Mouse (Mus musculus) embryonic facial prominence, embryonic 11.5 days (tissue): ENCODE measurements at regions not wholly inside any gene's neighbourhood (a gene's known extent, or its start where the extent isn't known, plus 50 kb on each side); places are given as distances from the start of the nearest gene placed in this dataset.

Source experiments
- ATAC-seq: fragments of 200-750 bp; cut with Nextera tagmentation; replicated peaks from 2 replicates; pipeline ENCODE4 v1.8.0; 2017; ENCODE audit warnings: low read depth; ENCODE audit not compliant: insufficient number of reproducible peaks, low FRiP score, low TSS enrichment
- DNase-seq: peaks from one replicate; pipeline ENCODE4 v3.0.0-alpha.2; 2015; ENCODE audit warnings: low spot score
- H3K27ac ChIP-seq: fragments of 300-500 bp; sonication (generic); replicated peaks from 2 replicates; pipeline ENCODE4 v1.5.1; 2014; ENCODE audit warnings: mild to moderate bottlenecking, low read depth, low read length, control low read depth
- H3K27me3 ChIP-seq: fragments of 300-500 bp; sonication (generic); 2 replicates; pipeline ENCODE4 v1.6.1; 2014; ENCODE audit warnings: mild to moderate bottlenecking, low read length, moderate library complexity, mixed read lengths; ENCODE audit not compliant: control insufficient read depth, insufficient read depth
- H3K36me3 ChIP-seq: fragments of 300-500 bp; sonication (generic); replicated peaks from 2 replicates; pipeline ENCODE4 v1.6.1; 2014; ENCODE audit warnings: low read depth, mild to moderate bottlenecking, low read length, moderate library complexity, mixed read lengths; ENCODE audit not compliant: control insufficient read depth, insufficient read depth
- H3K4me1 ChIP-seq: fragments of 300-500 bp; sonication (generic); 2 replicates; pipeline ENCODE4 v1.6.1; 2014; ENCODE audit warnings: low read length, mixed read lengths; ENCODE audit not compliant: control insufficient read depth, insufficient read depth
- H3K4me2 ChIP-seq: fragments of 300-500 bp; sonication (generic); 2 replicates; pipeline ENCODE4 v1.6.1; 2014; ENCODE audit warnings: low read depth, mild to moderate bottlenecking, control low read depth, low read length, moderate library complexity
- H3K4me3 ChIP-seq: fragments of 300-500 bp; sonication (generic); 2 replicates; pipeline ENCODE4 v1.5.1; 2014; ENCODE audit warnings: low read depth, low read length, control low read depth
- H3K9ac ChIP-seq: fragments of 300-500 bp; sonication (generic); replicated peaks from 2 replicates; pipeline ENCODE4 v1.6.1; 2014; ENCODE audit warnings: mild to moderate bottlenecking, control low read depth, low read length
- H3K9me3 ChIP-seq: fragments of 300-500 bp; sonication (generic); replicated peaks from 2 replicates; pipeline ENCODE4 v1.6.1; 2016; ENCODE audit warnings: mild to moderate bottlenecking, low read length, inconsistent platforms, mixed read lengths; ENCODE audit not compliant: control insufficient read depth
- WGBS: fragments of 180-500 bp; shearing (Covaris S2); extraction: QIAGEN DNeasy Blood & Tissue Kit; methylation state at CpG from one replicate; pipeline ENCODE4 v1.1.7; 2014; 5-methylcytosine and 5-hydroxymethylcytosine counted together

GRCm38 (mm10) chr3:82656159-82656874, 108.4 kb upstream of the Npy2r start:
- Histone ChIP-seq H3K9ac (no peak overlapping the region), H3K4me1 (no peaks in the 10 kb centered on the region), H3K9me3 (no peaks in the 10 kb centered on the region), H3K36me3 (no peaks in the 10 kb centered on the region), H3K27me3 (no peaks in the 10 kb centered on the region), H3K27ac (no peak overlapping the region), H3K4me3 (no peak overlapping the region), H3K4me2 (no peak overlapping the region)
- ATAC-seq (no peak), DNase-seq (no peak)
- 86% methylated on average over 8 of the region's 8 CpGs for WGBS

DNA sequence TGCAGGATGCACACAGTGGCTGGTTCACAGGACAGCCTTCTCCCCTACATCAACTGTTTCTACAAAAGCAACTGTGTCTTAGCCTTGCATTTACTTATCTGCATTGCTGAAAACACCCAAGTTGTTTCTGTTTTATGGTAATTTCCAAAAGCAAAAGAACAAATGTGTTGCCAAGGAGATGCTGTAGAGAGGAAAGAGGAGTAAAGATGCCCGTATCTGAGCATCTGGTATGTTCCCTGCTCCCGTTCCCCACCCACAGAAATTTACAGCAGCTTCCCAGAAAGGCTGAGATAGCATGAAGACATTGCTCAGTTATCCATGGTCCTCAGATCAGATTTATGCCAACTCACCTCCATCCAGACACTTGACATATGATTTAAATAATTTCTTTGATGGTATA, 104.5 kb upstream of the Npy2r start:
- DNase-seq (no peak), ATAC-seq (no peak)
- Histone ChIP-seq H3K9me3 (no peaks in the 10 kb centered on the region), H3K9ac (no peak overlapping the region), H3K27me3 (no peaks in the 10 kb centered on the region), H3K36me3 (no peaks in the 10 kb centered on the region), H3K4me2 (no peak overlapping the region), H3K4me1 (no peaks in the 10 kb centered on the region), H3K4me3 (no peak overlapping the region), H3K27ac (no peak overlapping the region)
- 80% methylated on average over 2 of the region's 2 CpGs for WGBS

- no peaks in the 10 kb centered on the region for H3K27me3 ChIP-seq
- no peaks in the 10 kb centered on the region for H3K4me1 ChIP-seq
- H3K36me3 ChIP-seq = no peaks in the 10 kb centered on the region
- DNase-seq = no peak
- H3K9me3 ChIP-seq = no peaks in the 10 kb centered on the region
- WGBS = 89% methylated on average over 2 of the region's 2 CpGs
- no peak for ATAC-seq
- H3K27ac ChIP-seq = no peak overlapping the region
- H3K9ac ChIP-seq = no peak overlapping the region
- H3K4me3 ChIP-seq = no peak overlapping the region
- H3K4me2 ChIP-seq = no peak overlapping the region
Measured at GRCm38 (mm10) chr3:82640052-82640451, 92.2 kb upstream of the Npy2r start.

DNA sequence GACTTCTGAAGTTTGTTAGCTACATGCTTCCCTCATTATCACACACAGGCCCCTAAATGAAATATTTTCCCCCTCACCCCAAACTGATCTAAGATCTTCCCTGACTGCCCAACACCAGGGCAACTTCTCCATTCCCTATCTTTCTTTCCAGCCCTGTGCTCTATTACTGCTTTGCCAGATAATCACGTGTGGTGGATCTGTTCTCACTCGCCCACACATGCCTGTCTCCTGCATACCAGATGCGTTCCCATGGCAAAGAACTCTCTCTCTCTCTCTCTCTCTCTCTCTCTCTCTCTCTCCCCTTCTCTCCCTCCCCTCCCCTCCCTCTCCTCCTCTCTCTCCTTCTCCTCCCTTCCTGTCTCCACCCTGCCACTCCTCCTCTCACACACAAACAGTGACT, 88.8 kb upstream of the Npy2r start:
- DNase-seq (peak; percentile 36), ATAC-seq (no peak)
- WGBS = 40% methylated on average over 3 of the region's 3 CpGs
- Histone ChIP-seq H3K4me3 (no peak overlapping the region), H3K36me3 (no peaks in the 10 kb centered on the region), H3K9ac (no peak overlapping the region), H3K27ac (no peak overlapping the region), H3K4me2 (no peak overlapping the region), H3K4me1 (no peaks in the 10 kb centered on the region), H3K27me3 (no peaks in the 10 kb centered on the region), H3K9me3 (no peaks in the 10 kb centered on the region)

GRCm38 (mm10) chr3:82620418-82621003, 72.6 kb upstream of the Npy2r start:
- no peaks in the 10 kb centered on the region for H3K4me1 ChIP-seq
- H3K9me3 ChIP-seq = no peaks in the 10 kb centered on the region
- no peaks in the 10 kb centered on the region for H3K36me3 ChIP-seq
- no peak overlapping the region for H3K4me2 ChIP-seq
- 42% methylated on average over 3 of the region's 3 CpGs for WGBS
- ATAC-seq (no peak), DNase-seq (peak; percentile 33)
- H3K4me3 ChIP-seq = no peak overlapping the region
- H3K27me3 ChIP-seq = no peaks in the 10 kb centered on the region
- H3K9ac ChIP-seq = no peak overlapping the region
- no peak overlapping the region for H3K27ac ChIP-seq

DNA sequence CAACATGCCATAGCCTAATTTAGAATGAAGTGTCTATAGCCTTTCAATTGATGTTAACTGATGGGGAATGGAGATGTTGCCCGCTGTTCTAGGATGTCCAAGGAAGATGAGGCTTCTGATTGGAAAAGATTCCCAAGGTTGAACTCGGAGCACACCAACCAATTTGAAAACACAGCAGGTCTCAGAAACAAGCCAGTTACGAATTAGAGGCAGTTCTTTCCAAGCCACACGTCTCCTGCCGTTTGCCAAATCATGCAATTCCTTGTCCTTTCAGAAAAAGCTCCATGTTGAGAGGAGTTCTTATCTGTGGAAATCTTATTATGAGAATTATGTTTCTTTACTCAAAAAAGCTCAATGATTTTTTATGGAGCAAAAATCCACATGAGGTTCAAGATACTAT, 71.5 kb upstream of the Npy2r start:
- Histone ChIP-seq H3K9ac (no peak overlapping the region), H3K4me3 (no peak overlapping the region), H3K36me3 (no peaks in the 10 kb centered on the region), H3K27me3 (no peaks in the 10 kb centered on the region), H3K4me2 (no peak overlapping the region), H3K9me3 (no peaks in the 10 kb centered on the region), H3K4me1 (no peaks in the 10 kb centered on the region), H3K27ac (no peak overlapping the region)
- ATAC-seq = no peak
- 88% methylated on average over 5 of the region's 5 CpGs for WGBS
- DNase-seq = no peak

DNA sequence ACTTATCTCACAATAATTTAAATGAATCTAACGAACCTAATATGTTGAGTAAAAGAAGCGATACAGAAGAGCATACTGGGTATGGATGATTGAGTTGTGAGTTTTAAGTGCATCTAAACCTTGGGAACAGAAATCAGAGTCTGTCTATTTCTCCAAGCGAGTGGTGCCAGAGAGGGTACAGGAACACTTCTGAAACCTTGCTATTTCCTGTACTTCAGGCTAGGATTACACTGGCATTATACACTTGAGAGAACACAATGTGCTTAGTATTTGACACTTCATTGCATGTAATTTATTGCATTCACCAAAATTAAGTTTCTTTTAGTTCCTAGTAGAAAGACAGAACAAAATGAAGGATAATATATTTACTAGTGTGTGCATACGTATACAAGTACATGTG, 54.0 kb upstream of the Npy2r start:
- Histone ChIP-seq H3K36me3 (no peaks in the 10 kb centered on the region), H3K9me3 (no peaks in the 10 kb centered on the region), H3K4me1 (no peaks in the 10 kb centered on the region), H3K27me3 (no peaks in the 10 kb centered on the region), H3K27ac (no peak overlapping the region), H3K4me2 (no peak overlapping the region), H3K9ac (no peak overlapping the region), H3K4me3 (no peak overlapping the region)
- no peak for ATAC-seq
- DNase-seq = no peak
- WGBS = 85% methylated on average over 4 of the region's 4 CpGs

GRCm38 (mm10) chr3:82598656-82599055, 50.8 kb upstream of the Npy2r start:
- Histone ChIP-seq H3K27me3 (no peaks in the 10 kb centered on the region), H3K27ac (no peak overlapping the region), H3K36me3 (no peaks in the 10 kb centered on the region), H3K4me1 (no peaks in the 10 kb centered on the region), H3K9ac (no peak overlapping the region), H3K4me3 (no peak overlapping the region), H3K9me3 (no peaks in the 10 kb centered on the region), H3K4me2 (no peak overlapping the region)
- 90% methylated on average over 1 of the region's 1 CpGs for WGBS
- no peak for DNase-seq
- no peak for ATAC-seq
